10 mouse cellular contexts compared by ENCODE assay signal in the genomic region with DNA sequence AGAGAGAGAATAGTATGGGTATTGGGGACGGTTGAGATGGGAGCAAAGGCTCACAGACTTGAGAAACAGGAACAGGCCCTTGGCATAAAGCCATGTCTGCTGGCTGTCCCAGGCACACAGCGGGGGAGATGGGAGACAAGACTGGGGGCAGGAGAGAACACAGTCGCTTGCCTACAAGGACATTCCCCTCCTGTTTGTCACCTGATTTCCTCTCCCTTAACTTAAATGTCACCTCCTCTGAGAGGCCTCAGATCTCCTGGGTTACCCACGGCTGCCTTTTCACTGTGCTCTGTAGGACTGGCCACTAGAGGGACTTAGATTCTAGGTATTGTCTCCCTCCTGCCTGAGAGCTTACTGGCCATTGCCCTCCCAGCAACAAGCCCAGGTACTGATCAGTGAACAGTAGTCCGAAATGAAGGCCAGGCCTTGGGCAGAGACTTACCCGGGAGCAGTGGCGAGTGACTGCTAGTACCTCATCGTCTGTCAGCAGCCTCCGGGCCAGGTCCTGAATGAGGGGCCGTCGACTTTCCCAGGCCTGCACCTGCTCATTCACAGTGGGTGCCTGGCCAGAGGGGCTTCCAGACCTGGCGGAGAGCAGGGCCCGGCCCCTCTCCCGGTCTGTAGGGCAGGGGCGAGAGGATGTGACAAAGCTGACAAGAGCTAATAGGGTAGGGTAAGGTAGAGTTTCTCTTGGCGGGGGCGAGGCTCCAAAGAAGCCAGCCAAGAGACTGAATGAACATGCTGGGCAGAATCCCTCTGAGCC. TPM values are rescaled to one million over a fixed set of nuclear protein-coding genes. Genes with fewer than 3 reads are reported as not detected.
DNase-seq lines count a peak whose midpoint lies in the region; ATAC-seq and TF ChIP-seq lines count a peak whose summit lies in the region.
"Had no signal": no experiment of that assay in that cellular context is flagged by ENCODE, and none has a peak within 500 bp of the region (broad histone marks: within the 10 kb centered on the region; RNA-seq: fewer than 3 reads in every experiment).

No protein-coding gene starts in this region.

- H3K4me2 ChIP-seq in liver, postnatal 0 days (ENCODE audit: low read depth, low read length): no peak overlapping the region

- no peak overlapping the region for H3K27ac ChIP-seq in cerebellum, adult 2 months (ENCODE audit: insufficient read depth, low read length)
- H3K27ac ChIP-seq in liver, postnatal 0 days (ENCODE audit: low read depth): no peak overlapping the region
- H3K27ac ChIP-seq: macrophage had no signal

- ATAC-seq in liver, postnatal 0 days: no peak
- no peak for ATAC-seq in erythroid progenitor cell, adult 5-6 weeks (replicated peaks; ENCODE audit: low FRiP score, poor library complexity, severe bottlenecking)
- ATAC-seq: Patski had no signal

- peaks cover 15% of the 10 kb centered on the region; the same call in 1 of the 2 replicates for H3K4me1 ChIP-seq in cerebellum, adult 2 months (ENCODE audit: control insufficient read depth, insufficient read depth, low read length)
- peaks cover 6% of the 10 kb centered on the region; the same call in 1 of the 2 replicates for H3K4me1 ChIP-seq in liver, postnatal 0 days (ENCODE audit: insufficient read depth)

- no peaks in the 10 kb centered on the region for H3K9me3 ChIP-seq in liver, postnatal 0 days (ENCODE audit: low read length)

- no peak for TF ChIP-seq POLR2A in cerebellum, adult 2 months (IDR thresholded peaks at IDR 0.05; ENCODE audit: borderline replicate concordance, insufficient read depth, low read length)

- H3K36me3 ChIP-seq in liver, postnatal 0 days (replicated peaks; ENCODE audit: insufficient read depth, low read length): no peaks in the 10 kb centered on the region

- peak; percentile 44 to 54 for DNase-seq in cerebellum, adult 2 months
- DNase-seq in cerebellum, adult 9-10 months: no peak
- DNase-seq in kidney, postnatal 14 days: peak; percentile 64
- DNase-seq in kidney, adult 18-20 months: no peak
- DNase-seq in MN1 (ENCODE audit: low spot score): peak; percentile 62
- no peak for DNase-seq in liver, postnatal 0 days
- no peak for DNase-seq in layer of hippocampus, adult 9-11 months

- WGBS in cerebellum, adult 2 months: 12% methylated on average over 17 of the region's 17 CpGs
- WGBS in liver, postnatal 0 days (ENCODE audit: insufficient replicate concordance): 58% methylated on average over 17 of the region's 17 CpGs

- TF ChIP-seq CTCF in cerebellum, adult 2 months (IDR thresholded peaks at IDR 0.05; ENCODE audit: borderline replicate concordance, insufficient read depth, low read depth, low read length): peak; percentile 57
- TF ChIP-seq CTCF in liver, postnatal 0 days (IDR thresholded peaks at IDR 0.05; ENCODE audit: low read depth): peak; percentile 54

- no peak overlapping the region for H3K4me3 ChIP-seq in cerebellum, adult 2 months (replicated peaks; ENCODE audit: insufficient read depth, low read depth, low read length)
- H3K4me3 ChIP-seq in liver, postnatal 0 days (ENCODE audit: low read depth, low read length): no peak overlapping the region

- no peak overlapping the region for H3K9ac ChIP-seq in liver, postnatal 0 days (replicated peaks)

- no peaks in the 10 kb centered on the region for H3K27me3 ChIP-seq in cerebellum, adult 2 months (ENCODE audit: control insufficient read depth, insufficient read depth, low read length)
- no peaks in the 10 kb centered on the region for H3K27me3 ChIP-seq in liver, postnatal 0 days (ENCODE audit: insufficient read depth, low read length)
- H3K27me3 ChIP-seq: Patski had no signal

- no peak for TF ChIP-seq EP300 in liver, postnatal 0 days (IDR thresholded peaks at IDR 0.05; ENCODE audit: low read depth)

RNA-seq across cellular contexts. Expression of a gene that starts 12.8 kb away (rescaled TPM):
- polyA plus RNA-seq in cerebellum, adult 2 months (2012; rRNA removed): 7.6 and 9.1 TPM in 2 replicates
- not detected in 2 replicates for polyA plus RNA-seq in liver, postnatal 0 days (2015; fragmentation: Nextera tagmentation; extraction: Ambion mirVana)
- not detected in 2 replicates for total RNA-seq in erythroid progenitor cell, adult 5-6 weeks (2015; ENCODE audit: low replicate concordance)
- not detected in 2 replicates for total RNA-seq in erythroid progenitor cell, adult 5-6 weeks (2017; ENCODE audit: low replicate concordance)
- polyA plus RNA-seq: macrophage had no signal

RNA-seq across cellular contexts. Expression of a gene that starts 14.6 kb away (rescaled TPM):
- polyA plus RNA-seq in cerebellum, adult 2 months (2012; rRNA removed): 90.5 and 91.6 TPM in 2 replicates
- 2.5 and 2.8 TPM in 2 replicates for polyA plus RNA-seq in liver, postnatal 0 days (2015; fragmentation: Nextera tagmentation; extraction: Ambion mirVana)
- 1.4 and 4.6 TPM in 2 replicates for total RNA-seq in erythroid progenitor cell, adult 5-6 weeks (2015; ENCODE audit: low replicate concordance)
- 1.6 and 3.3 TPM in 2 replicates for total RNA-seq in erythroid progenitor cell, adult 5-6 weeks (2017; ENCODE audit: low replicate concordance)

RNA-seq across cellular contexts. Expression of a gene that starts 18.5 kb away (rescaled TPM):
- polyA plus RNA-seq in cerebellum, adult 2 months (2012; rRNA removed): 54.1 and 56.3 TPM in 2 replicates
- polyA plus RNA-seq in liver, postnatal 0 days (2015; fragmentation: Nextera tagmentation; extraction: Ambion mirVana): 5.7 and 7.2 TPM in 2 replicates
- 3.8 TPM in 1 of 2 replicates, not detected in the other for total RNA-seq in erythroid progenitor cell, adult 5-6 weeks (2015; ENCODE audit: low replicate concordance)
- total RNA-seq in erythroid progenitor cell, adult 5-6 weeks (2017; ENCODE audit: low replicate concordance): 1.4 and 2.2 TPM in 2 replicates

RNA-seq across cellular contexts. Expression of a gene that starts 26.5 kb away (rescaled TPM):
- polyA plus RNA-seq in cerebellum, adult 2 months (2012; rRNA removed): 86.7 and 88.3 TPM in 2 replicates
- 43.6 and 43.8 TPM in 2 replicates for polyA plus RNA-seq in liver, postnatal 0 days (2015; fragmentation: Nextera tagmentation; extraction: Ambion mirVana)
- total RNA-seq in erythroid progenitor cell, adult 5-6 weeks (2015; ENCODE audit: low replicate concordance): 15.5 and 19.3 TPM in 2 replicates
- total RNA-seq in erythroid progenitor cell, adult 5-6 weeks (2017; ENCODE audit: low replicate concordance): 8.4 and 11.4 TPM in 2 replicates

RNA-seq across cellular contexts. Expression of a gene that starts 27.3 kb away (rescaled TPM):
- polyA plus RNA-seq in cerebellum, adult 2 months (2012; rRNA removed): 11.2 and 11.7 TPM in 2 replicates
- polyA plus RNA-seq in liver, postnatal 0 days (2015; fragmentation: Nextera tagmentation; extraction: Ambion mirVana): 9.9 and 10.6 TPM in 2 replicates
- total RNA-seq in erythroid progenitor cell, adult 5-6 weeks (2015; ENCODE audit: low replicate concordance): 2.9 and 4.3 TPM in 2 replicates
- 1.4 and 2.0 TPM in 2 replicates for total RNA-seq in erythroid progenitor cell, adult 5-6 weeks (2017; ENCODE audit: low replicate concordance)

Comparison
In these comparisons a context has a peak if more than half of its experiments do, and no peak if none do; other contexts are left out.
1. DNase-seq: peak in cerebellum, adult 2 months (2 of 2), kidney, postnatal 14 days (single experiment) and MN1 (single experiment); none in cerebellum, adult 9-10 months (single experiment), kidney, adult 18-20 months (single experiment), liver, postnatal 0 days (single experiment) and layer of hippocampus, adult 9-11 months (single experiment).
2. RNA of a gene that starts 14.6 kb away (polyA plus RNA-seq): 90.5 to 91.6 TPM in cerebellum, adult 2 months; 2.5 to 2.8 TPM in liver, postnatal 0 days; every median in the first group is over 10 times any median in the second.